Mouse (Mus musculus): Measurements from ENCODE around the gene Polrmt. TPM values are rescaled to one million over a fixed set of nuclear protein-coding genes. Genes with fewer than 3 reads are reported as not detected.

The Polrmt gene
- polyA plus RNA-seq, 1 experiment = 74.7 TPM

- 55% methylated on average over 46 of the region's 52 CpGs for WGBS
- TF ChIP-seq POLR2A (IDR thresholded peaks at IDR 0.05; ENCODE audit: borderline replicate concordance, insufficient read depth, low read length) (no peak), CTCF (IDR thresholded peaks at IDR 0.05; ENCODE audit: borderline replicate concordance, insufficient read depth, low read depth, low read length) (no peak)
- Histone ChIP-seq H3K27ac (ENCODE audit: insufficient read depth, low read length) (no peak overlapping the region), H3K27me3 (ENCODE audit: control insufficient read depth, insufficient read depth, low read length) (no peaks in the 10 kb centered on the region), H3K4me1 (ENCODE audit: control insufficient read depth, insufficient read depth, low read length) (peaks cover 3% of the 10 kb centered on the region; the same call in 1 of the 2 replicates), H3K4me3 (replicated peaks; ENCODE audit: insufficient read depth, low read depth, low read length) (no peak overlapping the region)
- peak in 1 of 2 experiments; percentile 43 for DNase-seq
Measured at GRCm38 (mm10) chr10:79735361-79735760, 11.0 kb downstream of the Polrmt start.

- no peak overlapping the region for H3K27ac ChIP-seq (ENCODE audit: insufficient read depth, low read length)
- no peaks in the 10 kb centered on the region for H3K27me3 ChIP-seq (ENCODE audit: control insufficient read depth, insufficient read depth, low read length)
- H3K4me1 ChIP-seq (ENCODE audit: control insufficient read depth, insufficient read depth, low read length) = peaks cover 7% of the 10 kb centered on the region
- no peak for TF ChIP-seq CTCF (IDR thresholded peaks at IDR 0.05; ENCODE audit: borderline replicate concordance, insufficient read depth, low read depth, low read length)
- H3K4me3 ChIP-seq (replicated peaks; ENCODE audit: insufficient read depth, low read depth, low read length) = no peak overlapping the region
- no peak for DNase-seq
- 95% methylated on average over 15 of the region's 15 CpGs for WGBS
Measured at GRCm38 (mm10) chr10:79733847-79734246, 12.5 kb downstream of the Polrmt start.

GRCm38 (mm10) chr10:79732500-79732899, 13.9 kb downstream of the Polrmt start:
- no peaks in the 10 kb centered on the region for H3K27me3 ChIP-seq (ENCODE audit: control insufficient read depth, insufficient read depth, low read length)
- peaks cover 14% of the 10 kb centered on the region for H3K4me1 ChIP-seq (ENCODE audit: control insufficient read depth, insufficient read depth, low read length)
- TF ChIP-seq POLR2A (IDR thresholded peaks at IDR 0.05; ENCODE audit: borderline replicate concordance, insufficient read depth, low read length) (no peak), CTCF (IDR thresholded peaks at IDR 0.05; ENCODE audit: borderline replicate concordance, insufficient read depth, low read depth, low read length) (peak; percentile 61)
- DNase-seq = peak in 1 of 2 experiments; percentile 53
- no peak overlapping the region for H3K27ac ChIP-seq (ENCODE audit: insufficient read depth, low read length)
- 96% methylated on average over 1 of the region's 1 CpGs for WGBS
- no peak overlapping the region for H3K4me3 ChIP-seq (replicated peaks; ENCODE audit: insufficient read depth, low read depth, low read length)

GRCm38 (mm10) chr10:79729357-79729965, 16.9 kb downstream of the Polrmt start:
- TF ChIP-seq POLR2A (IDR thresholded peaks at IDR 0.05; ENCODE audit: borderline replicate concordance, insufficient read depth, low read length) (no peak), CTCF (IDR thresholded peaks at IDR 0.05; ENCODE audit: borderline replicate concordance, insufficient read depth, low read depth, low read length) (no peak)
- DNase-seq = peak; percentile 53 to 58
- Histone ChIP-seq H3K4me3 (replicated peaks; ENCODE audit: insufficient read depth, low read depth, low read length) (no peak overlapping the region), H3K4me1 (ENCODE audit: control insufficient read depth, insufficient read depth, low read length) (peaks cover 11% of the 10 kb centered on the region), H3K27ac (ENCODE audit: insufficient read depth, low read length) (no peak overlapping the region; the same call in 1 of the 2 replicates), H3K27me3 (ENCODE audit: control insufficient read depth, insufficient read depth, low read length) (no peaks in the 10 kb centered on the region)
- 16% methylated on average over 13 of the region's 13 CpGs for WGBS

GRCm38 (mm10) chr10:79728323-79729249, 17.8 kb downstream of the Polrmt start:
- Histone ChIP-seq H3K4me3 (replicated peaks; ENCODE audit: insufficient read depth, low read depth, low read length) (no peak overlapping the region), H3K27ac (ENCODE audit: insufficient read depth, low read length) (peak overlapping the region; percentile 33; the same call in 1 of the 2 replicates), H3K4me1 (ENCODE audit: control insufficient read depth, insufficient read depth, low read length) (peaks cover 14% of the 10 kb centered on the region), H3K27me3 (ENCODE audit: control insufficient read depth, insufficient read depth, low read length) (no peaks in the 10 kb centered on the region)
- 39% methylated on average over 28 of the region's 28 CpGs for WGBS
- DNase-seq = peak; percentile 33 to 42
- TF ChIP-seq POLR2A (IDR thresholded peaks at IDR 0.05; ENCODE audit: borderline replicate concordance, insufficient read depth, low read length) = no peak
- TF ChIP-seq CTCF (IDR thresholded peaks at IDR 0.05; ENCODE audit: borderline replicate concordance, insufficient read depth, low read depth, low read length) = no peak

GRCm38 (mm10) chr10:79726090-79726489, 20.3 kb downstream of the Polrmt start:
- H3K4me3 ChIP-seq (replicated peaks; ENCODE audit: insufficient read depth, low read depth, low read length) = no peak overlapping the region
- 27% methylated on average over 11 of the region's 11 CpGs for WGBS
- no peaks in the 10 kb centered on the region for H3K27me3 ChIP-seq (ENCODE audit: control insufficient read depth, insufficient read depth, low read length)
- H3K4me1 ChIP-seq (ENCODE audit: control insufficient read depth, insufficient read depth, low read length) = peaks cover 30% of the 10 kb centered on the region
- peak; percentile 49 to 61 for DNase-seq
- TF ChIP-seq POLR2A (IDR thresholded peaks at IDR 0.05; ENCODE audit: borderline replicate concordance, insufficient read depth, low read length) (no peak), CTCF (IDR thresholded peaks at IDR 0.05; ENCODE audit: borderline replicate concordance, insufficient read depth, low read depth, low read length) (peak; percentile 53)
- no peak overlapping the region for H3K27ac ChIP-seq (ENCODE audit: insufficient read depth, low read length)

- no peak overlapping the region for H3K27ac ChIP-seq (ENCODE audit: insufficient read depth, low read length)
- DNase-seq = no peak
- WGBS = 44% methylated on average over 7 of the region's 7 CpGs
- TF ChIP-seq POLR2A (IDR thresholded peaks at IDR 0.05; ENCODE audit: borderline replicate concordance, insufficient read depth, low read length) (no peak), CTCF (IDR thresholded peaks at IDR 0.05; ENCODE audit: borderline replicate concordance, insufficient read depth, low read depth, low read length) (no peak)
- H3K27me3 ChIP-seq (ENCODE audit: control insufficient read depth, insufficient read depth, low read length) = no peaks in the 10 kb centered on the region
- H3K4me1 ChIP-seq (ENCODE audit: control insufficient read depth, insufficient read depth, low read length) = peaks cover 31% of the 10 kb centered on the region
- H3K4me3 ChIP-seq (replicated peaks; ENCODE audit: insufficient read depth, low read depth, low read length) = no peak overlapping the region
Measured at GRCm38 (mm10) chr10:79723692-79724091, 22.7 kb downstream of the Polrmt start.
